Mouse (Mus musculus): ENCODE data around the gene Large2.

The Large2 gene

GRCm38 (mm10) chr2:92371971-92372690, 2.5 kb downstream of the Large2 start:
- no peak for DNase-seq (ENCODE audit: low spot score)

- peak; percentile 80 for DNase-seq (ENCODE audit: low spot score)
Measured at GRCm38 (mm10) chr2:92370821-92371805, 3.6 kb downstream of the Large2 start.

- no peak for DNase-seq (ENCODE audit: low spot score)
Measured at GRCm38 (mm10) chr2:92370375-92370774, 4.3 kb downstream of the Large2 start.

- DNase-seq (ENCODE audit: low spot score): no peak
Measured at GRCm38 (mm10) chr2:92367383-92368029, 7.2 kb downstream of the Large2 start.

GRCm38 (mm10) chr2:92365568-92365967, 9.1 kb downstream of the Large2 start:
- DNase-seq (ENCODE audit: low spot score): no peak

GRCm38 (mm10) chr2:92364086-92364485, 10.6 kb downstream of the Large2 start:
- DNase-seq (ENCODE audit: low spot score): no peak

- no peak for DNase-seq (ENCODE audit: low spot score)
Measured at GRCm38 (mm10) chr2:92362571-92363228, 12.0 kb downstream of the Large2 start.

- no peak for DNase-seq (ENCODE audit: low spot score)
Measured at GRCm38 (mm10) chr2:92361795-92362194, 12.9 kb downstream of the Large2 start.

GRCm38 (mm10) chr2:92360893-92361292, 13.8 kb downstream of the Large2 start:
- DNase-seq (ENCODE audit: low spot score): no peak

GRCm38 (mm10) chr2:92360186-92360823, 14.4 kb downstream of the Large2 start:
- DNase-seq (ENCODE audit: low spot score): no peak

GRCm38 (mm10) chr2:92359301-92359700, 15.4 kb downstream of the Large2 start:
- no peak for DNase-seq (ENCODE audit: low spot score)

- DNase-seq (ENCODE audit: low spot score): no peak
Measured at GRCm38 (mm10) chr2:92354224-92354623, 20.4 kb downstream of the Large2 start.

- no peak for DNase-seq (ENCODE audit: low spot score)
Measured at GRCm38 (mm10) chr2:92353402-92353801, 21.3 kb downstream of the Large2 start.

- no peak for DNase-seq (ENCODE audit: low spot score)
Measured at GRCm38 (mm10) chr2:92350686-92351085, 24.0 kb downstream of the Large2 start.

- no peak for DNase-seq (ENCODE audit: low spot score)
Measured at GRCm38 (mm10) chr2:92349589-92350425, 24.9 kb downstream of the Large2 start.

GRCm38 (mm10) chr2:92347191-92347590, 27.5 kb downstream of the Large2 start:
- DNase-seq (ENCODE audit: low spot score): no peak

- DNase-seq (ENCODE audit: low spot score): no peak
Measured at GRCm38 (mm10) chr2:92342418-92342817, 32.3 kb downstream of the Large2 start.

GRCm38 (mm10) chr2:92331871-92332270, 42.8 kb downstream of the Large2 start:
- DNase-seq (ENCODE audit: low spot score): no peak

- no peak for DNase-seq (ENCODE audit: low spot score)
Measured at GRCm38 (mm10) chr2:92331410-92331809, 43.3 kb downstream of the Large2 start.

GRCm38 (mm10) chr2:92330840-92331239, 43.8 kb downstream of the Large2 start:
- no peak for DNase-seq (ENCODE audit: low spot score)
